Mouse (Mus musculus) E14TG2a.4 (cell line): ENCODE measurements around the gene Kcnj5.

Source experiments
- H3K27me3 ChIP-seq: 2 replicates; pipeline ENCODE4 v1.6.1; 2014; ENCODE audit warnings: low read length, control low read depth; ENCODE audit not compliant: insufficient read depth
- H3K36me3 ChIP-seq: 2 replicates; pipeline ENCODE4 v1.6.1; 2014; ENCODE audit warnings: low read length, control low read depth; ENCODE audit not compliant: insufficient read depth
- H3K4me1 ChIP-seq: replicated peaks from 2 replicates; pipeline ENCODE4 v1.6.1; 2014; ENCODE audit warnings: low read depth, low read length, control low read depth
- H3K4me3 ChIP-seq: replicated peaks from 2 replicates; pipeline ENCODE4 v1.5.1; 2014; ENCODE audit warnings: mild to moderate bottlenecking, low read length
- H3K9me3 ChIP-seq: 2 replicates; pipeline ENCODE4 v1.6.1; 2014; ENCODE audit warnings: low read length, control low read depth
- CTCF ChIP-seq: conservative IDR thresholded peaks from 2 replicates; pipeline ENCODE4 v1.5.1; 2014; ENCODE audit warnings: low read length
- NANOG ChIP-seq: IDR thresholded peaks from 2 replicates; pipeline ENCODE4 v1.6.1; 2014; ENCODE audit warnings: borderline replicate concordance, low read length, mixed read lengths

Kcnj5 gene

GRCm38 (mm10) chr9:32271896-32272444 is 72.2 kb downstream of the Kcnj5 start:
- Histone ChIP-seq H3K4me3 (no peak overlapping the region), H3K9me3 (no peaks in the 10 kb centered on the region), H3K4me1 (no peaks in the 10 kb centered on the region), H3K36me3 (no peaks in the 10 kb centered on the region), H3K27me3 (no peaks in the 10 kb centered on the region; the same call in 1 of the 2 replicates)
- TF ChIP-seq NANOG (no peak), CTCF (peak; percentile 62)
